20 mouse cellular contexts compared by ENCODE assay signal in genomic region chr4:138221406-138221805, GRCm38 (mm10). TPM values are rescaled to one million over a fixed set of nuclear protein-coding genes. Genes with fewer than 3 reads are reported as not detected.
DNase-seq lines count a peak whose midpoint lies in the region; ATAC-seq and TF ChIP-seq lines count a peak whose summit lies in the region.
"Had no signal": no experiment of that assay in that cellular context is flagged by ENCODE, and none has a peak within 500 bp of the region (broad histone marks: within the 10 kb centered on the region; RNA-seq: fewer than 3 reads in every experiment).

No protein-coding gene starts in this region.

- no peak overlapping the region for H3K27ac ChIP-seq in liver, embryonic 12.5 days
- H3K27ac ChIP-seq in liver, embryonic 13.5 days: no peak overlapping the region
- H3K27ac ChIP-seq in left cerebral cortex, adult 2 months: no peak overlapping the region
- H3K27ac ChIP-seq: embryonic facial prominence, embryonic 12.5 days; forebrain, embryonic 15.5 days; heart, embryonic 13.5 days; hindbrain, embryonic 12.5 days; hindbrain, postnatal 0 days had no signal

- peaks cover 73% of the 10 kb centered on the region for H3K36me3 ChIP-seq in liver, embryonic 12.5 days
- peaks cover 57% of the 10 kb centered on the region for H3K36me3 ChIP-seq in liver, embryonic 13.5 days

- no peak for DNase-seq in liver
- DNase-seq in liver, embryonic 13.5 days: no peak
- no peak for DNase-seq in left cerebral cortex, postnatal 36 days (ENCODE audit: low spot score in 2 of 2)
- DNase-seq in left cerebral cortex, adult 2 months (ENCODE audit: extremely low spot score in 1 of 2, low spot score in 2 of 2): no peak
- DNase-seq: cerebellum, adult 2 months; cerebellum, postnatal 10 days; embryo, embryonic 11 days; gastrocnemius, postnatal 36 days; heart, adult 18-20 months; heart, postnatal 10 days; heart, postnatal 4 days had no signal

- H3K9me3 ChIP-seq in liver, embryonic 12.5 days (replicated peaks): no peaks in the 10 kb centered on the region
- H3K9me3 ChIP-seq in liver, embryonic 13.5 days (replicated peaks): no peaks in the 10 kb centered on the region
- H3K9me3 ChIP-seq: embryonic facial prominence, embryonic 12.5 days; forebrain, embryonic 15.5 days; heart, embryonic 13.5 days; hindbrain, embryonic 12.5 days had no signal

- peak overlapping the region; percentile 4; the same call in 1 of the 2 replicates for H3K9ac ChIP-seq in liver, embryonic 12.5 days
- no peak overlapping the region for H3K9ac ChIP-seq in liver, embryonic 13.5 days
- H3K9ac ChIP-seq: embryonic facial prominence, embryonic 12.5 days; forebrain, embryonic 15.5 days; heart, embryonic 13.5 days; hindbrain, embryonic 12.5 days had no signal

- no peak overlapping the region for H3K4me3 ChIP-seq in liver, embryonic 12.5 days
- H3K4me3 ChIP-seq in liver, embryonic 13.5 days (replicated peaks): no peak overlapping the region
- no peak overlapping the region for H3K4me3 ChIP-seq in left cerebral cortex, adult 2 months
- H3K4me3 ChIP-seq: embryonic facial prominence, embryonic 12.5 days; forebrain, embryonic 15.5 days; heart, embryonic 13.5 days; hindbrain, embryonic 12.5 days had no signal

- 60% methylated on average over 5 of the region's 5 CpGs for WGBS in liver, embryonic 12.5 days (ENCODE audit: insufficient replicate concordance)
- 54% methylated on average over 5 of the region's 5 CpGs for WGBS in liver, embryonic 13.5 days (ENCODE audit: insufficient replicate concordance)

- intact Hi-C loops in left cerebral cortex, postnatal 36 days (cut with DNase I): no loop called here
- intact Hi-C loops in left cerebral cortex, adult 2 months (cut with DNase I): no loop called here

- peaks cover 38% of the 10 kb centered on the region for H3K4me1 ChIP-seq in liver, embryonic 12.5 days
- peaks cover 46% of the 10 kb centered on the region for H3K4me1 ChIP-seq in liver, embryonic 13.5 days (replicated peaks)

- no peaks in the 10 kb centered on the region for H3K27me3 ChIP-seq in liver, embryonic 12.5 days (replicated peaks)
- no peaks in the 10 kb centered on the region for H3K27me3 ChIP-seq in liver, embryonic 13.5 days
- H3K27me3 ChIP-seq: embryonic facial prominence, embryonic 12.5 days; forebrain, embryonic 15.5 days; heart, embryonic 13.5 days; hindbrain, embryonic 12.5 days had no signal

- peak overlapping the region; percentile 84; the same call in 1 of the 2 replicates for H3K4me2 ChIP-seq in liver, embryonic 12.5 days
- peak overlapping the region; percentile 86; the same call in 1 of the 2 replicates for H3K4me2 ChIP-seq in liver, embryonic 13.5 days
- H3K4me2 ChIP-seq: embryonic facial prominence, embryonic 12.5 days; forebrain, embryonic 15.5 days; heart, embryonic 13.5 days; hindbrain, embryonic 12.5 days had no signal

- no peak for ATAC-seq in liver, embryonic 12.5 days
- ATAC-seq in common myeloid progenitor, adult 5-6 weeks (replicated peaks; ENCODE audit: low read depth, poor library complexity, severe bottlenecking): peak; percentile 24; the same call in 1 of the 2 replicates
- ATAC-seq in liver, embryonic 13.5 days (ENCODE audit: low read depth): no peak
- 0 out of 2 replicates have a peak, but pooled peaks have one; percentile 21 for ATAC-seq in megakaryocyte-erythroid progenitor cell, adult 5-6 weeks (replicated peaks; ENCODE audit: low FRiP score, low TSS enrichment, poor library complexity, severe bottlenecking)
- ATAC-seq: forebrain, embryonic 15.5 days; hindbrain, postnatal 0 days had no signal

- TF ChIP-seq CTCF in left cerebral cortex, adult 2 months (IDR thresholded peaks at IDR 0.05): no peak

RNA-seq across cellular contexts. Expression of gene Hp1bp3, which starts 5.3 kb away (rescaled TPM):
- 48.2 and 50.1 TPM in 2 replicates for polyA plus RNA-seq in liver, embryonic 12.5 days (2016; fragmentation: Nextera tagmentation; extraction: Ambion mirVana)
- 272 and 317 TPM in 2 replicates for total RNA-seq in common myeloid progenitor, adult 5-6 weeks (2017)
- polyA plus RNA-seq in liver, embryonic 13.5 days (2015; fragmentation: Nextera tagmentation; extraction: Ambion mirVana): 43.5 and 50.9 TPM in 2 replicates
- total RNA-seq in megakaryocyte-erythroid progenitor cell, adult 5-6 weeks (2014; fragmentation: Nextera tagmentation): 131 and 139 TPM in 2 replicates
- total RNA-seq in megakaryocyte-erythroid progenitor cell, adult 5-6 weeks (2017): 178 and 269 TPM in 2 replicates
- 100 to 1,000 TPM; 178 to 184 TPM for total RNA-seq in left cerebral cortex, postnatal 36 days (2021)
- 100 to 1,000 TPM; 178 to 183 TPM for total RNA-seq in left cerebral cortex, adult 2 months (2021)

RNA-seq across cellular contexts. Expression of gene Sh2d5, which starts 28.8 kb away (rescaled TPM):
- 0.61 and 0.87 TPM in 2 replicates for polyA plus RNA-seq in liver, embryonic 12.5 days (2016; fragmentation: Nextera tagmentation; extraction: Ambion mirVana)
- 22.0 and 24.7 TPM in 2 replicates for total RNA-seq in common myeloid progenitor, adult 5-6 weeks (2017)
- polyA plus RNA-seq in liver, embryonic 13.5 days (2015; fragmentation: Nextera tagmentation; extraction: Ambion mirVana): 0.64 and 0.65 TPM in 2 replicates
- 1.7 and 1.9 TPM in 2 replicates for total RNA-seq in megakaryocyte-erythroid progenitor cell, adult 5-6 weeks (2014; fragmentation: Nextera tagmentation)
- total RNA-seq in megakaryocyte-erythroid progenitor cell, adult 5-6 weeks (2017): 1.8 and 2.7 TPM in 2 replicates
- total RNA-seq in left cerebral cortex, postnatal 36 days (2021): 10 to 100 TPM; 66.7 to 74.0 TPM
- 10 to 100 TPM; 68.9 to 75.7 TPM for total RNA-seq in left cerebral cortex, adult 2 months (2021)
- total RNA-seq: heart, adult 18-20 months had no signal

RNA-seq across cellular contexts. Expression of gene Kif17, which starts 28.8 kb away (rescaled TPM):
- 0.26 and 0.37 TPM in 2 replicates for polyA plus RNA-seq in liver, embryonic 12.5 days (2016; fragmentation: Nextera tagmentation; extraction: Ambion mirVana)
- 5.5 and 6.5 TPM in 2 replicates for total RNA-seq in common myeloid progenitor, adult 5-6 weeks (2017)
- 0.23 and 0.32 TPM in 2 replicates for polyA plus RNA-seq in liver, embryonic 13.5 days (2015; fragmentation: Nextera tagmentation; extraction: Ambion mirVana)
- total RNA-seq in megakaryocyte-erythroid progenitor cell, adult 5-6 weeks (2014; fragmentation: Nextera tagmentation): 0.37 and 0.62 TPM in 2 replicates
- total RNA-seq in megakaryocyte-erythroid progenitor cell, adult 5-6 weeks (2017): 1.3 TPM in 1 of 2 replicates, not detected in the other
- total RNA-seq in left cerebral cortex, postnatal 36 days (2021): 10 to 100 TPM; 24.5 to 29.4 TPM
- 10 to 100 TPM; 29.4 to 31.0 TPM for total RNA-seq in left cerebral cortex, adult 2 months (2021)
- total RNA-seq: gastrocnemius, postnatal 36 days had no signal
- polyA plus RNA-seq: forebrain, embryonic 11.5 days had no signal

Comparison
In these comparisons a context has a peak if more than half of its experiments do, and no peak if none do; other contexts are left out.
1. ATAC-seq: peak in common myeloid progenitor, adult 5-6 weeks (single experiment) and megakaryocyte-erythroid progenitor cell, adult 5-6 weeks (single experiment); none in liver, embryonic 12.5 days (single experiment) and liver, embryonic 13.5 days (single experiment).